Mouse (Mus musculus) frontal cortex, postnatal 25 days (tissue): ENCODE results near the gene 4930451I11Rik.

Source experiments
- DNase-seq, 2 experiments: peaks; one replicate each; pipeline ENCODE4 v3.0.0; 2022; ENCODE audit warnings: low spot score in 2 of 2

The 4930451I11Rik gene

GRCm38 (mm10) chr7:126781661-126782370 lies 49.6 kb downstream of the 4930451I11Rik start:
- DNase-seq = no peak

DNA sequence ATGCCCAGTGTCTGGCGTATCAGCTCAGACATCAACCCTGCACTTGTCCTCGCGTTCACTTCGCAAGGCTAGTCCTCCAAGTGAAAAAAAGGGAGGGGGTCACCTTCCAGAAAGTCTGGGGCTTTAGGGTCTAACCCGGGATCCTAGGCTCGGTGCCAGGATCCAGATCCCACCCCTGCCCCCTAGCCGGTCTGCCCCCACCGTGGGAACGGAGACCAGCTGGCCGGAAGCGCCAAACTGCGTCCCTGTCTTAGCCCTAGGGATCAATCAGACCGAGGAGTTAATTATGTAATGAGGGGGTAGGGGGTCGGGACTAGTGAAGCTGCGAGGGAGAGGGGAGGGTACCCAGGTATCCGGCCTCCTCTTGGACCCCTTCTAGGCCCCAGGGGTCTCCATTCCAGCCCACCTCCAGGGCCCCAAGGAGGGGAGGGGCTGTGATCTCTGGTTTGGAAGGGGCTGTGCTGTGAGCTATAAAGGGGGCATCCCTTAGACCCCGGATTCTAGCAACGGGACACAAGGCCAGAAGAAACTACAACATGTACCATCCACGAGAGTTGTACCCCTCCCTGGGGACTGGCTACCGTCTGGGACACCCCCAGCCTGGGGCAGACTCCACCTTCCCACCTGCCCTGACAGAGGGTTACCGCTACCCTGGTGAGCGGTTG lies 50.3 kb downstream of the 4930451I11Rik start, which contains the start of gene Tbx6:
TSS of gene Tbx6 (plus strand) at position 513 of the 665 bp plus-strand sequence.
- no peak for DNase-seq
